Mouse (Mus musculus): ENCODE data around the gene Galnt4. TPM values are rescaled to one million over a fixed set of nuclear protein-coding genes. Genes with fewer than 3 reads are reported as not detected.
A peak's percentile ranks its signal among the peaks of the same experiment; 100 is the strongest.

The Galnt4 gene
- total RNA-seq, 2 experiments from 2014 or later = 3.6 to 3.9 TPM

DNA sequence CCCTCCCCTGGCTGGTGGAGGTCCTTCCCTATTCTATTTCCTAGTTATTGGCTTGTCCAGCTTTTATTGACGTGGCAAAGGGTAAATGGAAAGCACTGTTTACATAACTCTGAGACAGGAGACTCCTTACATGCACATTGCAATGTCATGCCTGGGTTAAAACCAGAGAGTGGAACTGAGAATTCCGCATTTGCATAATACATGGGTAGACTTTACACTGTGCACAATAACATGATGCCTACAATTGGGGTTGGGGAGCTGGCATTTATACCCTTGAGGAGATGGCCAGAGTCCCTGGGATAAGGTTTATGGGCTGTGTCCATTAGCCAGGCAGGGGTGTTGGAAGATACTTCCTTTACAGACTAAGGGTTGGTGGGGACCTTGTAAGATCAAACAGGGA is 14.6 kb upstream of the Galnt4 start:
- DNase-seq (ENCODE audit: low spot score in 2 of 2) = no peak
- Histone ChIP-seq H3K27ac (no peak overlapping the region), H3K4me3 (no peak overlapping the region)
- no peak for TF ChIP-seq CTCF (conservative IDR thresholded peaks at IDR 0.05)

DNA sequence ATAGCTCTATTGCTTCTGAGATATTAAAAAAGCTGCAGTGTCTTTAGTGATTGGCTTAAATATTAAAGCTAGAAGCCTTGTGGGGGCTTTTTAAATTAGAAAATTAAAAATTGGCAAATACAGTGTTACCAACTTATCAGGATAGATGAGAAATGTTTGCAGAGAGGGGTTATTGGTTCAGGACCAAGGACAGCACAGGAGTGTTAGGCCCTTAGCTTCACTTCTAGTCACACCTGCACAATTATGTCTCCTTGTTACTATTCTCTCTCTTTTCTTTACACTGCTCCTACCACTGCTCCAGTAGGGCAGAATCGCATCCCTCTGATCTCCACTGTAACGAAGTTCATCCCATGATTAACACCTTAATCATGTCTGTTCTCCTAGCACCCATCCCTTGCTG is 12.8 kb upstream of the Galnt4 start:
- no peak for TF ChIP-seq CTCF (conservative IDR thresholded peaks at IDR 0.05)
- Histone ChIP-seq H3K27ac (no peak overlapping the region), H3K4me3 (no peak overlapping the region)
- DNase-seq (ENCODE audit: low spot score in 2 of 2) = no peak

DNA sequence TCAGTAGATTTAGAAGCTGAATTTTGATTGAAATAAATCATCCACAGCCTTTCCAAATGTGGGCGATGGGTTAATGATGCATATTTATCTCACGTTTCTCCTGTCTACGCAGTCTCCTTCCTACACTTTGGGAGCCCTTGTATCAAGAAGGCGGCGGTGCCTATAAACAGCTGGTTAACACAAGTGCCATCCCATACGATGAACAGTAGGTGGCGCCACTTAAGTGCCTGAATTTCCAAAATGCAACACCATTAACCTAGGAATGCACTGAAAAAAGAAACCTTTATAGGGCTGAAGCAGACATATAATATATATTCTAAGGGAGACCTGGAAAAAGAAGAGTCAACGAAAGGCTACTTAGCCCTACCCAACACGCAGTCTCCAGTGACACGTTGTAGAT is 10.6 kb upstream of the Galnt4 start:
- H3K27ac ChIP-seq = no peak overlapping the region
- TF ChIP-seq CTCF (conservative IDR thresholded peaks at IDR 0.05) = peak; percentile 95
- H3K4me3 ChIP-seq = no peak overlapping the region
- peak; percentile 45 to 64 for DNase-seq (ENCODE audit: low spot score in 2 of 2)

DNA sequence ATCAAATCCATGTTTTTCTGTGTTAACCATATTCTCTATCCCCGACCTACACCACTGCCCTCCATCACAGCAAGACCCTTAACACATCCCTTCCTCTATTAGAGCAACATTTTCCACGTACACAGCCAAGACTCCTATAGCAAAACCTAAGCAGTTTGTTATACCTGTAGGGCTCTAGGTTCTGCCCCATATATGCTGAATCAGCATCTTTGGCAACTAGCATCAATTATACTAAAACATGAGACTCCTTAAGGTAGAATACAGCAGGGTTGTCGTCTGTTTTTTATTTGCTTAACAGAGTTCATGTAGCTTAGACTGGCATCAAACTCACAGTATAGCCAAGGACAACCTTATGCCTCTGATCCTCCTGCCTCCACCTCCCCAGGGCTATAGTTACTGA is 2.4 kb upstream of the Galnt4 start:
- H3K4me3 ChIP-seq = no peak overlapping the region
- DNase-seq (ENCODE audit: low spot score in 2 of 2) = no peak
- TF ChIP-seq CTCF (conservative IDR thresholded peaks at IDR 0.05) = no peak
- no peak overlapping the region for H3K27ac ChIP-seq

DNA sequence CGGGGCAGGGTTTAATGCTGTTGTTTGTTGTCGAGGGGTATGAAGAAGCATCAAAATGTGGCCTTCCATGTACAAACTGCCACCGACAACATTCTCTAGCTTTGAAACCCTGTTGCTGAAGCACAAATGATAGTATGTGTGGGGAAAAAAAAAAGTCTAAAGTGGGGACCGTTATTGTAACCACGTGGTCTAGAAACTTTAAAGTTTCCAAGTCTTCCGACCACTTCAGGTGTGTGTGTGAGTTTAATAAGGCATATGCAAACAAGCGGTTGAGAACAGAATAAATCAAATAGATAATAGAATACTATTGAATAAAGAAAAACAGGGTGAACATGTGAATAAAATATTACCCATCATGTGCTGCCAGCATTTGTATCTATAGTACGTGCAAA is 1.7 kb upstream of the Galnt4 start:
- H3K27ac ChIP-seq = peak overlapping the region; percentile 97
- H3K4me3 ChIP-seq = peak overlapping the region; percentile 95
- no peak for TF ChIP-seq CTCF (conservative IDR thresholded peaks at IDR 0.05)
- DNase-seq (ENCODE audit: low spot score in 2 of 2) = no peak

DNA sequence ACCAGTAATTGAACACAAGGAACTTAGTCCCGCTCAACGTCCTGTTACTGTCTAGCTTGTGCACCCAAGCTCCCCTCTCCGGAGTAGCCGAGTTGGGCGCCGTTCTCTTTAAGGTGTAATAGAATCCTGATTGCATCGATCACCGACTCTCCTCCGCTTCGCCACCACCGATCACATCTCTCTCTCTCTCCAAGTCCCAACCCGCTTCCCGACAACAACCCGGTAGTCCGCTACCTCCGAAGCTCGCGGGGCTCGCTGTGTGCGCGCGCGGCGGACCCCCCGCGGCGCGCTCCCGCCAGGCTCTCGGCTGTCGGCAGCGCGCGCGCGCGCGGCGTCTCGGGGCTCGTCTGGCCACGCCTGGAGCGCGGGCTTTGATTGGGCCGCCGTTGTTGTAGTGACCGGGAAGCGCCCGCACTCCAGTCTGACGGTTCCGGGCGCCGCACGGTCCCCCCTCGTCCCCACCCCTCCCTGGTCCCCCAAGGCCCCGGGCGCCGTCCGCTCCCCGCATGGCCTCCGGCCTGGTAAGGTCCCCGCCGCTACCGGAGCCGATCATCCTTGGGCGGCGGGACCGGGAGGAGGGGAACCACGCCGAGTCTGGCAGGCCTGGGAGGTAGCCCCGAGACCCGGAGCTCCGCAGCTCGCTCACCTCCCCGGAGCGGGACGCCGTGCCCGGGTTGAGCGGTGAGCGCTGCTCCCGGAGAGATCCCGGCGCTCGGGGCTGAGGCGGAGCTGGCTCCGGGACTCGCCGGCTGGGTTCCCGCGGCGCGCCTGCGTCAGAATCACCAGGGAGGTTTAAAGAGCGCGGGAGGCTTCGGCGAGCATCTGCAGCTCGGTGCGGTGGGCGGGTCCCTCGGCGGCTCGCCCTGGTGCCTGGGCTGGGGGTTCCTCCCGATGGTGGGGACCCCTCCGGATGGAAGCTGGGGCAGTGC is 992 bp upstream of the Galnt4 start, which contains the start of gene Poc1b:
Poc1b (plus strand) TSS at position 334 of the 929 bp plus-strand sequence.
- TF ChIP-seq CTCF (conservative IDR thresholded peaks at IDR 0.05) = no peak
- Histone ChIP-seq H3K27ac (peak within 1 kb of the TSS; percentile 97), H3K4me3 (peak within 1 kb of the TSS; percentile 95)
- peak; percentile 71 to 78 for DNase-seq (ENCODE audit: low spot score in 2 of 2)

DNA sequence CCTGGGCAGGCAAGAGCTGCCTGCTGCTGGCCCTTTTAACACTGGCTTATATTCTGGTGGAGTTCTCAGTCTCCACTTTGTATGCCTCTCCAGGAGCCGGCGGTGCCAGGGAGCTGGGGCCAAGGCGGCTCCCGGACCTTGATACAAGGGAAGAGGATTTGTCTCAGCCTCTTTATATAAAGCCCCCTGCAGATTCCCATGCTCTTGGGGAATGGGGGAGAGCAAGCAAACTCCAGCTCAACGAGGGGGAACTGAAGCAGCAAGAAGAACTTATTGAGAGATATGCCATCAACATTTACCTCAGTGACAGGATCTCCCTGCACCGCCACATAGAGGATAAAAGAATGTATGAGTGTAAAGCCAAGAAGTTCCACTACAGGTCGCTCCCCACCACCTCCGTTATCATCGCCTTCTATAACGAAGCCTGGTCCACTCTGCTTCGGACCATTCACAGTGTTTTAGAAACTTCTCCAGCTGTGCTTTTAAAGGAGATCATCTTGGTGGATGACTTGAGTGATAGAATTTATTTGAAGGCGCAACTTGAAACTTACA is 548 bp downstream of the Galnt4 start:
- no peak for TF ChIP-seq CTCF (conservative IDR thresholded peaks at IDR 0.05)
- Histone ChIP-seq H3K4me3 (peak overlapping the region; percentile 95), H3K27ac (peak overlapping the region; percentile 97)
- DNase-seq (ENCODE audit: low spot score in 2 of 2) = no peak

DNA sequence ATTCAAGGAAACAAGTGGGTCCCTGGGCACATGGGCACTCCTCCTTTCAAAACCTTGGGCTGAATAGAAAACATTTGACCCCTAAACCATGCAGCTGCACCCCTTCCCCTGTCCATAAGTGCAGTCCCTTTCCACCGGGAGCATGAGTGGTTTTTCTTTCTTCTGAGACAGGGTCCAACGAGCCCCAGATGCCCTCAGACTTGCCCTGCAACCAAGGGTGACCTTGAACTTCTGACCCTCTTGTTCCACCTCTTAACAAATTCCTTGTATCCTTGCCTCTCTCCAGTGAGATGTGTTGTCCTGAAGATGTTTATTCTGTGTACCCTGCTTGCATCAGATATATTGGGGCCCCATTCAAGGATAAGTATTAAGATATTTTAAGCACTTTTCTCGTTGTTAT is 5.6 kb downstream of the Galnt4 start:
- H3K27ac ChIP-seq = no peak overlapping the region
- no peak overlapping the region for H3K4me3 ChIP-seq
- DNase-seq (ENCODE audit: low spot score in 2 of 2) = no peak
- TF ChIP-seq CTCF (conservative IDR thresholded peaks at IDR 0.05) = no peak

DNA sequence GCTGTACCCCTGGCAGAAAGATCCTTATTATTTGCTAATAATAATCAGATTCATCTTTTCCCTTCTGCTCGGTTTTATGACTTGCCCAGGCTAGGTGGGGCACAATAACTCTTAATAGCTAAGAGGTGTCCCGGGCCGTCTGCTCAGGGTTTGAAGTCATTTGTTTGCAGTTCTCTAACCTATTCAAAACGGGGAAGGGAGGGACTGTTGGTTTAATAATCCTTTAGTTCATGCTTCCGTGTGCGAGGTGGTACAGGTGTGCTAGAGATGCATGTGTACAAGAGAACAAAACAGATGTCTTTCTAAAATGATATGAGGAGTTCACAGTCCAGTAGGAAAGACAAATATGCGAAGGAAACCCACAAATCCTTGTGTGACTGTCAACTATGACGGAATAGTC is 6.3 kb downstream of the Galnt4 start:
- no peak for TF ChIP-seq CTCF (conservative IDR thresholded peaks at IDR 0.05)
- DNase-seq (ENCODE audit: low spot score in 2 of 2) = no peak
- Histone ChIP-seq H3K27ac (no peak overlapping the region), H3K4me3 (no peak overlapping the region)

DNA sequence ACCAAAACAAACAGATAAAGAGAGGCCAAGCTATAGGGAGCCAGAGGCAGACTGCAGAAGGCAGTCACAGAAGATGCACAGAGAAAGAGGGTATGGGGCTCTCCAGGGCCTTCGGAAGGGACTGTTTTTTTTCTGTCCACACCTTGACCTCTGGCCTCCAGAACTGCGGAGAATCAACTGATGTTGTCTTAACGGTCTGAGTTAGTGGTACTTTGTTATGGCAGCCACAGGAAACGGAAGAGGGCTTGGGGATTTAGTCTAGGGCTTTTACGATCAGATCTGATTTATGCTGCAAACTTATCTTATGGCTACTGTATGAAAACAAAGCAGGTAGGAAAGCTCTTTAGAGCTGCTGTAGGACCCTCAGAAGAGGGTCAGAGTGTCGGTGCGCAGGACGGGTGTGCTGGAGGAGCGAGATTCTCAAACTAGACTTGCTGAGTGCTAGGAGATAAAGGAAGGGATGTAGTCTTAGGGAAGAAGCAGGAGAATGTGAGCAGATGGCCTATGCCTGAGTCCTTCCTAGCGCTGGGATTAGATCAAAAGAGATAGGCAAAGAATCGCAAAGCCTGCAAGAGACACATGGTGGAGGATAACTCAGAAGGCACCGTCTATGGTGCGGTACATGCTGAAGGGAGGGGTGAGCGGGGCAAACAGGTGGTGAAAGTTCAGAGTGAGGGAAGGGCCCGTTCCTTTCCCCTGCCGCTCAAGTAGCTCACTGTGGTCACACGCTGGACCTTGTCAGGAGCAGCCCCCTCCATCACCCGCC is 7.7 kb downstream of the Galnt4 start:
- DNase-seq (ENCODE audit: low spot score in 2 of 2) = no peak
- no peak for TF ChIP-seq CTCF (conservative IDR thresholded peaks at IDR 0.05)
- Histone ChIP-seq H3K27ac (peak overlapping the region; percentile 64; the same call in 1 of the 2 replicates), H3K4me3 (no peak overlapping the region; the same call in 1 of the 2 replicates)

DNA sequence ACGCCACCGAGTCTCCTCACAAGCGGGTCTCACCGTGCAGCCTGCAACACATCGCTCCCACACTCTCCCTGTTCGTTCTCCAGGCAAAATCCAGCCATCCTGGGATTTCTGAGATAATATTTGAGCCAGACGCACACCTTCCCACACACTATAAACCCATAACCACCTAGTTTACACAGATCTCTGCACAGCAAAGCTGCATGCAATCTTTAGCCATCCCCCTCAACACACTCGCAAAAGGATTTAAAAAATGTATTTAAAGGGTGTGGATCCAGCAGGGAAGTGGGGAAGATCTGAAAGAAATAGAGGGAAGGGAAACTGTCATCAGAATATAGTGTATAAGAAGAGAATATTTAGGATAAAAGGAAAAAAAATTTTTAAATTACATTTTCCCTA is 8.3 kb downstream of the Galnt4 start:
- no peak overlapping the region; the same call in 1 of the 2 replicates for H3K4me3 ChIP-seq
- peak overlapping the region; percentile 64; the same call in 1 of the 2 replicates for H3K27ac ChIP-seq
- no peak for TF ChIP-seq CTCF (conservative IDR thresholded peaks at IDR 0.05)
- no peak for DNase-seq (ENCODE audit: low spot score in 2 of 2)

DNA sequence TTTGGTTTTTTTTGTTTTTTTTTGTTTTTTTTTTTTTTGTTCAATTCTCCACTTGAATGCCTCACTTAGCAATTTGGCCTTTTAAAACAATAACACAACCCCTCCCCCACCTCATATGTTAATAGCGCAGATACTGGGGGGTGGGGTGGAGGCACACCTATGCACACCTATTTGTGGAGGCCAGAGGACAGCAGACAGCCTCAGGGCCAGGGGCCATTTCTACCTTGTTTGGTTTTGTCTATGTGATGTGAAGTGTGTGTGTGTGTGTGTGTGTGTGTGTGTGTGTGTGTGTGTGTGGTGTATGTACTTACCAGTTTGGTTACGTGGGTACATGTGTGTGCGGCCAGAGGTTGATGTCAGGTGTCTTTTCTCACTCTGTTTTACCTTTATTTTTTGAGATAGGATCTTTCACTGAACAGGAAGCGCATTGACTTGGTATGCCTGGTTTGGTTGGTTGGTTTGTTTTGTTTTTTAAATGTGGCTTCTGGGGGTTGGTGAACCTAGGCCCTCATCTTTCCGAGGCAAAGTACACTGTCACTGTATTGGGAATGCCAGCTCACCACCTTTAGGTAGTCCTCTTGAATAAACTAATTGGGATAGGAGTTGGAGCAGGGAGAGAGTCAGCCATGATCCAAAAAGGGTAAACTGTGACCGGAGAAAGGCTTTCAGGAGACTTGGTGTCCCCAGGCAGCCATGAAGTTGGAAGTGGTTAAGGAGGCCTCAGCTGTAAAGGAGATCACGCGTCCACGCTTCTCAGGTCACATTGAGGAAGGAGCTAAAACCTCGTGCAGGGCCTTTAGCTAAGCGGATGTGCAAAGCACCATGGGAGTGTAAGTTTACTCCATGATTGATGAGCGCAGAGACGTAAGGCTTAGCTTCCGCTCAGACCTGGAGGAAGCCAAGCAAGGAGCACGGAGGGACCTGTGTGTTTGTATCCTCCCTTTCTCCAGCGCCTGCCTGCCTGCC is 9.0 kb downstream of the Galnt4 start:
- no peak for DNase-seq (ENCODE audit: low spot score in 2 of 2)
- no peak for TF ChIP-seq CTCF (conservative IDR thresholded peaks at IDR 0.05)
- H3K4me3 ChIP-seq = no peak overlapping the region
- H3K27ac ChIP-seq = no peak overlapping the region; the same call in 1 of the 2 replicates
